Mouse (Mus musculus): Measurements from ENCODE around the gene A630089N07Rik.
A peak's percentile ranks its signal among the peaks of the same experiment; 100 is the strongest.

The A630089N07Rik gene

GRCm38 (mm10) chr16:97962151-97962948, 119.9 kb downstream of the A630089N07Rik start, which contains the start of the genes C2cd2 and Zbtb21:
TSS of gene C2cd2 (minus strand) at chr16:97962598.
TSS of gene Zbtb21 (minus strand) at chr16:97962622.
- DNase-seq (ENCODE audit: low spot score in 2 of 2): peak; percentile 95 to 97

- DNase-seq (ENCODE audit: low spot score in 2 of 2): no peak
These were observed 120.7 kb downstream of the A630089N07Rik start for GRCm38 (mm10) chr16:97961381-97962150.

GRCm38 (mm10) chr16:97960348-97960747, 121.9 kb downstream of the A630089N07Rik start:
- no peak for DNase-seq (ENCODE audit: low spot score in 2 of 2)

DNA sequence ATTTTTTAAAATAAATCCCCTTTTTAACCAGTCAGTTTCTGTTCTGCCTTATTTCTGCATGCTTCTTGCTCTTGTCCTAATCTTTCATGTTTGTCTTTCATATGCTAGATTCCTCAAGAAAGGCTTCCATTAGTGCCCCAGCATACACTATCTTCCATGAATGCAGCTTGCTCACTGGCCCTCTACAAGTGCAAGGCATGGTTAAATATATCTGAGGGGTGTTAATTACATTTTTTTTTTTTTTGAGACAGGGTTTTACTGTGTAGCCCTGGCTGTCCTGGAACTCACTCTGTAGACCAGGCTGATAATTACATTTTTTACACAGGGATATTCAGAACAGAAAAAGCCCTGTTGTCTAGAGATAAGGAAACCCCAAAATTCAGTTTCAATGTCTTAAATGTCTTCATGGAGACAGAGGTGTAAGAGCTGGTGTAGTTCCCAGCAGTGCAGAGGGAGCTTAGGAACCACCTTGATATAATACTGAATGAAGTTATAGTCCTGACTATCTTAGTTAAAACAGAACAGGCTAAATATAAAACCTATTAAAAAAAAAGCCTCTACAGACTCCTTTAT, 123.8 kb downstream of the A630089N07Rik start:
- DNase-seq (ENCODE audit: low spot score in 2 of 2): no peak

DNA sequence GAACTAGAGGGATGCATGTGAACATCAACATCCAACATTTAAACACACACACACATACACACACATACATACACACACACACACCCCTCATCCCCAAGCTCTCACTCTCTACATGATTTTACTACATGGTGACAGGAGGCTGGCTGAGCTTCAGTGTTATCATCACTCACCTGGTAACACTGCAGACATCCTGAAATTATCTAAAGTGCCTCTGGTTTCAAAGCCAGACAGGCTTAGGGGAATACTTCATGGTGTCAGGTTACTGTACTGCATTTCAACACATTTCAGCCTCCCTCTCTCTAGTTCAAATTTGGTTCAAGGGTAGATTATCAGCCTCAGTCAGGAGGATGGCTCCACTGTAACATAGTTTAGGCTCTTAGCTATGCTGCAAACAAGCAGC, 124.6 kb downstream of the A630089N07Rik start:
- no peak for DNase-seq (ENCODE audit: low spot score in 2 of 2)

DNA sequence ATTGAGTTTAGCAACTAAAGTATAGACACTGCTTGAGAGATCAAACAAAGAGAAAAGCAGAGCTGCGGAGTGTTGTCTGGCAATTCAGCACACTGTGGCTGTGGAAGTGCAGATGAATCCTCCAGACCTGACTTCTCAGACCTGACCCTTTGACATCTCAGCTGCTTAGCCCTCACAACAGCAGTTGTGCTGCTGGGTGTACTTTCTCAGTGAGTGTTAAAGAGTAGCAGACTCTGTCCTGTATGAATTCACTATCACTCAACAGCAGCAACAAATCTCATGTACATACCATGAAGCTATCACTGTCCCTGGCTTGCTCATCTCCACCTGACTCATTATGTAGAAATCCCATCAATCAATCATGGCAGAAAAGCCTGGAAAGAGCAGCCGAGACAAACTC, 126.2 kb downstream of the A630089N07Rik start:
- no peak for DNase-seq (ENCODE audit: low spot score in 2 of 2)

DNA sequence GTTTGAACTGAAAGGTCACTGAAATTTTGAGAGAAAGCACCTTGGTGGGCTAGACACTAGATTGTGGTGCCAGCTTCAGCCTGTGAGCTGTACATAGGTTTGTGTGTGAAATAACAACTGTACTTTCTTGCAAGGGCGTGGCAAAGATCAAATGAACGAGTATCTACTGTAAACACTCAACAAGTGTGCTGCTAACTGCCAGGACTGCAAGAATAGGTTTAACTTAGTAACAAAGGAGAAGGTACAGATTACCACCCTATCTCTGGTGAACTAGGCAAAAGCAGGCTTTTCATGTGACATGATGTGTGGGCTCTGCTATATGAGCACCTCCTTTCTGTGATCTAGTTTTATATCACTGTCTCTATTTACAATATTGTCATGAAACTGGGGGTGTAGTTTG, 128.9 kb downstream of the A630089N07Rik start:
- no peak for DNase-seq (ENCODE audit: low spot score in 2 of 2)

- DNase-seq (ENCODE audit: low spot score in 2 of 2): no peak
These were observed 129.4 kb downstream of the A630089N07Rik start for GRCm38 (mm10) chr16:97952801-97953200.

DNA sequence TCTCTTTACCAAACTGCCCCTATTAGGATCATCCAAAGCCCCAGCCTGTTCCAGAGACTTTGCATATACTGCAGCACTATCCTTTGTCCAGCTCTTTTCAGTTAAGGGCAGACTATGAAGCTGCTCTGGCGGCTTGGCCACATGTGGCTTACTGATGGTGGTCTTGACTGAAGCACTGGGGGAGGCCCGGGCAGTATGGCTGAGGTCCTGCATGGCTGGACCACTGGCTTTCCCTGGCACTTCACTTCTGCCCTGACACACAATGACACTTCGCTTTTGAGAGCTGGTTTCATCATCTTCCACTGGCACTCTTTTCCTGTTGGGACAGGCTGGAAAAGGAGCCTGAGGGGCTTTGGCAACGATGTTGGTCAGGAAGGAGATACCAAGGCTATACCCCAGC, 129.9 kb downstream of the A630089N07Rik start:
- no peak for DNase-seq (ENCODE audit: low spot score in 2 of 2)
